ENCODE assay signal across 1 mouse cellular context in genomic region chr6:72374206-72374605, GRCm38 (mm10).
TF ChIP-seq lines count a peak whose summit lies in the region.

No protein-coding gene starts in this region.

TF ChIP-seq in MEL, 35 proteins besides CTCF, POLR2A, EP300 and RAD21 (continued from another document):
- no peak for TF ChIP-seq E2F4 (IDR thresholded peaks at IDR 0.05; ENCODE audit: borderline replicate concordance, low read depth, low read length)
- TF ChIP-seq HCFC1 (IDR thresholded peaks at IDR 0.05; ENCODE audit: low read depth, low read length): no peak
- no peak for TF ChIP-seq MYB (IDR thresholded peaks at IDR 0.05; ENCODE audit: low read depth, low read length)
- no peak for TF ChIP-seq ZNF384 (IDR thresholded peaks at IDR 0.05; ENCODE audit: low read depth, low read length)
- no peak for TF ChIP-seq MYC (IDR thresholded peaks at IDR 0.05; ENCODE audit: low read depth, low read length)
- TF ChIP-seq CHD1 (IDR thresholded peaks at IDR 0.05; ENCODE audit: low read depth, low read length): no peak
- TF ChIP-seq BHLHE40 (IDR thresholded peaks at IDR 0.05; ENCODE audit: borderline replicate concordance, low read depth, low read length): no peak
- TF ChIP-seq GABPA (IDR thresholded peaks at IDR 0.05; ENCODE audit: low read depth, low read length): no peak
- TF ChIP-seq POLR2AphosphoS2 (IDR thresholded peaks at IDR 0.05; ENCODE audit: low read length): no peak
- TF ChIP-seq ZMIZ1 (IDR thresholded peaks at IDR 0.05; ENCODE audit: low read depth, low read length): no peak
- TF ChIP-seq NRF1 (IDR thresholded peaks at IDR 0.05; ENCODE audit: insufficient read depth, low read depth, low read length, poor library complexity, severe bottlenecking): no peak
- TF ChIP-seq ELF1 (IDR thresholded peaks at IDR 0.05; ENCODE audit: low read depth, low read length): no peak
- TF ChIP-seq MAFK (IDR thresholded peaks at IDR 0.05; ENCODE audit: borderline replicate concordance, low read depth, low read length): no peak
- no peak for TF ChIP-seq POLR2AphosphoS5 (IDR thresholded peaks at IDR 0.05; ENCODE audit: borderline replicate concordance, low read depth, low read length)
